Mouse (Mus musculus): ENCODE measurements at regions not wholly inside any gene's neighbourhood (a gene's known extent, or its start where the extent isn't known, plus 50 kb on each side); places are given as distances from the start of the nearest gene placed in this dataset.

DNA sequence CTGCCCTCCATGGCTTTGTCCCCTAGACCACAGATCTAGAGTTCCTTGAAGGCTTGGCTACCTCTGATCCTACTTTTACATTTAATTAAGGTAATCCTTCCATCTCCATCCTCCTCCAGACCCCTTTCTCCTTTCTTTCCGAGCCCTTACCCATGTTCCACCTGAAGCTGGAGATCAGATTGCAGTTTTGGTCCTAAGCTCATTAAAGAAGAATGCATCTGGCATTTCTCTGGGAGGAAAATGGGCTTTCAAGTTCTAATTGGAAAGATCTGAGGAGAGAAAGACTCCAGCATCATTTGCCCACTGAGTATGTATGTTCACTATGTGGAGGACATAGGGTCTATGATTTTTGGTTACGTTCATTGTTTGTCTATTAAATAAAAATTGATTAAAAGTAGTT, 112.2 kb downstream of the Sem1 start:
- no peak for TF ChIP-seq CTCF (IDR thresholded peaks at IDR 0.05)
- TF ChIP-seq EP300 (IDR thresholded peaks at IDR 0.05) = no peak

Data from lung, postnatal 0 days (tissue).